Mouse (Mus musculus): ENCODE data around the gene Epb41l3. TPM values are rescaled to one million over a fixed set of nuclear protein-coding genes. Genes with fewer than 3 reads are reported as not detected.

The Epb41l3 gene
- polyA plus RNA-seq, 1 experiment from 2014 or later = 53.8 TPM

DNA sequence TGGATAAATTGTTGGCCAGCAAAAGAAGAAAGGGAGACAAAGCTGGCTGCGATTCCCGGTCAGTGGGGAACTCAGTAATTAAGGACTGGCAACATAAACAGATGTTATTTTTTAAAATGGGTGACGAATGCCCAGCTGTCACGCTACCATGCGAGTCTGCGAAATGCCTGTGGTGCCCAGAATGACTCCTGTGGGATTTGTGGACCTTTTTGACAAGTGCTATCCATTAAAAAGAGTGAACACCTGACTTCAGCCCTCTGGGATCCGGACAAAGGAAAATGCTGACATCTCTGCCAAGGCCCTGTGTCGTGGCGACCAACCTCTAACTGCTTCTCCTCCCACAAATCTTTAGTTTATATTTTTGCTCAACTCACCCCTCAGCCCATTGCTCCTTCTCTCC, 232.2 kb downstream of the Epb41l3 start:
- ATAC-seq (no peak), DNase-seq (ENCODE audit: low spot score) (no peak)
- no peaks in the 10 kb centered on the region for H3K4me1 ChIP-seq (ENCODE audit: control insufficient read depth, insufficient read depth, low read length)
- no peak overlapping the region for H3K4me3 ChIP-seq (ENCODE audit: low read depth, low read length)
- no peak overlapping the region for H3K9ac ChIP-seq (ENCODE audit: low read length)
- H3K9me3 ChIP-seq (replicated peaks; ENCODE audit: control insufficient read depth, low read length) = no peaks in the 10 kb centered on the region
- no peak overlapping the region for H3K27ac ChIP-seq (ENCODE audit: low read depth, low read length)
- no peaks in the 10 kb centered on the region for H3K36me3 ChIP-seq (ENCODE audit: control insufficient read depth, insufficient read depth, low read length)
- no peak overlapping the region for H3K4me2 ChIP-seq (ENCODE audit: low read length)
- no peaks in the 10 kb centered on the region for H3K27me3 ChIP-seq (replicated peaks; ENCODE audit: control insufficient read depth, insufficient read depth, low read length)
- 80% methylated on average over 9 of the region's 9 CpGs for WGBS

DNA sequence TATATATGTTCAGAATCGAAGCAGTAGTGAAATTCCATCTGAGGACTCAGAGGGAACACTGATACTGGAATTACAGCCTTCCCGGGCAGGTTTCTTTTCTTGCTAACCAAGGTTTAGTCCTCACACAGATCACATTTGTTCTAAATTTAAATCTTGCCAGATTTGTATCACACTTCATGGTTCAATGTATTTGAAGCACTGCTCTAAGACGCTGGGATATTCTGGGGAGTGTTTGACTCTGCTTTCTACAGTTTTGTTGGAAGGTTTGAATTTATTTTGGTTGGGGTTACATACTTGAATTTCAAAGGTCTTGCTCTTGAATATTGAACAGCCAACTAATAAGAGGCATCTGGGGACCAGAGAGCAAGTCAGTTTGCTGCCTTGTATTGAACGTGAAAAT, 234.4 kb downstream of the Epb41l3 start:
- Histone ChIP-seq H3K4me3 (ENCODE audit: low read depth, low read length) (no peak overlapping the region), H3K27me3 (replicated peaks; ENCODE audit: control insufficient read depth, insufficient read depth, low read length) (no peaks in the 10 kb centered on the region), H3K36me3 (ENCODE audit: control insufficient read depth, insufficient read depth, low read length) (no peaks in the 10 kb centered on the region), H3K4me1 (ENCODE audit: control insufficient read depth, insufficient read depth, low read length) (no peaks in the 10 kb centered on the region), H3K27ac (ENCODE audit: low read depth, low read length) (no peak overlapping the region), H3K9ac (ENCODE audit: low read length) (no peak overlapping the region), H3K4me2 (ENCODE audit: low read length) (no peak overlapping the region), H3K9me3 (replicated peaks; ENCODE audit: control insufficient read depth, low read length) (no peaks in the 10 kb centered on the region)
- no peak for ATAC-seq
- WGBS = 81% methylated on average over 4 of the region's 4 CpGs
- no peak for DNase-seq (ENCODE audit: low spot score)

DNA sequence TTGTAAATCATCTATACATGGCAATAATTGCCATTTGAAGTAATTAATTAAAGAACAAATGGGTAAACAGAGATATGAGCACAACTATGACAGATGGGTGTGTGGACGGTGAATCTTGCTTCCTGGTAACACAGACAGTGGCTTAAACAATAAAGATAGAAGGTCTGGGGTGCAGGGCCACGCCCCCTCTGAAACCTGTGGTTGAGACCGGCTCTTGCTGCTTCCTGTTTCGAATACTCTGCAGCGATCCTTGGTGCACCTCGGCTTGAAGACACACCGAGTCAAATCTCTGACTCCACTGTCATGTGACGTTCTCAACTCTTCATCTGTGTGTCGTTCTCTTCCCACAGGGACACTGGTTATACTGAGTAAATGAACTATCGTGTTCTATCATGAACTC, 245.0 kb downstream of the Epb41l3 start:
- Histone ChIP-seq H3K4me2 (ENCODE audit: low read length) (no peak overlapping the region), H3K4me1 (ENCODE audit: control insufficient read depth, insufficient read depth, low read length) (no peaks in the 10 kb centered on the region), H3K27ac (ENCODE audit: low read depth, low read length) (no peak overlapping the region), H3K9me3 (replicated peaks; ENCODE audit: control insufficient read depth, low read length) (no peaks in the 10 kb centered on the region), H3K4me3 (ENCODE audit: low read depth, low read length) (no peak overlapping the region), H3K27me3 (replicated peaks; ENCODE audit: control insufficient read depth, insufficient read depth, low read length) (no peaks in the 10 kb centered on the region), H3K9ac (ENCODE audit: low read length) (no peak overlapping the region), H3K36me3 (ENCODE audit: control insufficient read depth, insufficient read depth, low read length) (no peaks in the 10 kb centered on the region)
- 93% methylated on average over 10 of the region's 10 CpGs for WGBS
- no peak for DNase-seq (ENCODE audit: low spot score)
- no peak for ATAC-seq

DNA sequence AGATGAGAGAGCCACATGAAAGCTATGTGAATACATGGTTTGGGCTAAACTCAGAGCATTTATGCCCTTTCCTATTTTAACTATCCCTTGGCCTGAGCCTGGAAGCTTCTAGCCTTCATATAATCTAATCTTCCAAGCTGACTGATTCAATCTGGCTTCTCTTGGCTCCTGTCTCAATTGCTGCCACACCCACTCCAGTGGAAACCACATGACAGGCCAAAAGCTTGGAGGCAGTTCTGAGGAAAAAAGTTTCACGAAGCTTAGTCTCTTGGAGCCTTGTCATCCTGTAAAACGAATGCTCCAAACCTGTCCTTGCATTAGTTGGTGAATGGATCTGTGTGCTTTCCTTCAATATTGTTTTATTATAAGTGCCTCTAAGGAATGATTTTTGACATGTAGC, 247.2 kb downstream of the Epb41l3 start:
- no peaks in the 10 kb centered on the region for H3K27me3 ChIP-seq (replicated peaks; ENCODE audit: control insufficient read depth, insufficient read depth, low read length)
- no peaks in the 10 kb centered on the region for H3K9me3 ChIP-seq (replicated peaks; ENCODE audit: control insufficient read depth, low read length)
- H3K4me2 ChIP-seq (ENCODE audit: low read length) = no peak overlapping the region
- H3K27ac ChIP-seq (ENCODE audit: low read depth, low read length) = no peak overlapping the region
- 95% methylated on average over 2 of the region's 2 CpGs for WGBS
- ATAC-seq (no peak), DNase-seq (ENCODE audit: low spot score) (no peak)
- no peaks in the 10 kb centered on the region for H3K4me1 ChIP-seq (ENCODE audit: control insufficient read depth, insufficient read depth, low read length)
- no peak overlapping the region for H3K4me3 ChIP-seq (ENCODE audit: low read depth, low read length)
- no peaks in the 10 kb centered on the region for H3K36me3 ChIP-seq (ENCODE audit: control insufficient read depth, insufficient read depth, low read length)
- no peak overlapping the region for H3K9ac ChIP-seq (ENCODE audit: low read length)

Other genes with a start within 250 kb of the Epb41l3 start
- gene Tmem200c, start 249.1 kb upstream of the Epb41l3 start, polyA plus RNA-seq (2014; fragmentation: Nextera tagmentation; extraction: Ambion mirVana) = 1.0 and 2.0 TPM in 2 replicates

Data from forebrain, embryonic 14.5 days (tissue).